Mouse (Mus musculus) forebrain, embryonic 11.5 days (tissue): ENCODE measurements at regions not wholly inside any gene's neighbourhood (a gene's known extent, or its start where the extent isn't known, plus 50 kb on each side); places are given as distances from the start of the nearest gene placed in this dataset.

ENCODE experiments used
- ATAC-seq: fragments of 200-750 bp; cut with Nextera tagmentation; replicated peaks from 2 replicates; pipeline ENCODE4 v1.8.0; 2017; ENCODE audit warnings: moderate TSS enrichment; ENCODE audit not compliant: low FRiP score
- DNase-seq: peaks from one replicate; pipeline ENCODE4 v3.0.0-alpha.2; 2017; ENCODE audit warnings: low spot score
- H3K27ac ChIP-seq: fragments of 300-500 bp; sonication (generic); 2 replicates; pipeline ENCODE4 v1.5.1; 2014; ENCODE audit warnings: low read depth, low read length
- H3K27me3 ChIP-seq: fragments of 300-500 bp; sonication (generic); 2 replicates; pipeline ENCODE4 v1.6.1; 2014; ENCODE audit warnings: mild to moderate bottlenecking, low read length, mixed read lengths; ENCODE audit not compliant: control insufficient read depth, insufficient read depth
- H3K36me3 ChIP-seq: fragments of 300-500 bp; sonication (generic); 2 replicates; pipeline ENCODE4 v1.6.1; 2014; ENCODE audit warnings: mild to moderate bottlenecking, low read length, moderate library complexity, mixed read lengths; ENCODE audit not compliant: control insufficient read depth, insufficient read depth
- H3K4me1 ChIP-seq: fragments of 300-500 bp; sonication (generic); replicated peaks from 2 replicates; pipeline ENCODE4 v1.6.1; 2014; ENCODE audit warnings: low read length, mixed read lengths; ENCODE audit not compliant: control insufficient read depth, insufficient read depth
- H3K4me2 ChIP-seq: fragments of 300-500 bp; sonication (generic); 2 replicates; pipeline ENCODE4 v1.6.1; 2014; ENCODE audit warnings: low read depth, mild to moderate bottlenecking, low read length, moderate library complexity, mixed read lengths; ENCODE audit not compliant: severe bottlenecking
- H3K4me3 ChIP-seq: fragments of 300-500 bp; sonication (generic); 2 replicates; pipeline ENCODE4 v1.5.1; 2014; ENCODE audit warnings: low read depth, low read length
- H3K9ac ChIP-seq: fragments of 300-500 bp; sonication (generic); 2 replicates; pipeline ENCODE4 v1.6.1; 2014; ENCODE audit warnings: low read length
- H3K9me3 ChIP-seq: fragments of 300-500 bp; sonication (generic); 2 replicates; pipeline ENCODE4 v1.6.1; 2016; ENCODE audit warnings: low read length, mixed read lengths; ENCODE audit not compliant: control insufficient read depth
- WGBS: fragments of 180-500 bp; shearing (Covaris S2); extraction: QIAGEN DNeasy Blood & Tissue Kit; methylation state at CpG from one replicate; pipeline ENCODE4 v1.1.7; 2014; 5-methylcytosine and 5-hydroxymethylcytosine counted together

- H3K9me3 ChIP-seq, result no peaks in the 10 kb centered on the region
- H3K36me3 ChIP-seq, result no peaks in the 10 kb centered on the region
- DNase-seq (no peak), ATAC-seq (no peak)
- no peaks in the 10 kb centered on the region for H3K4me1 ChIP-seq
- H3K4me3 ChIP-seq, result no peak overlapping the region
- H3K9ac ChIP-seq, result no peak overlapping the region
- 85% methylated on average over 7 of the region's 7 CpGs for WGBS
- H3K27ac ChIP-seq, result no peak overlapping the region
- H3K27me3 ChIP-seq, result no peaks in the 10 kb centered on the region
- H3K4me2 ChIP-seq, result no peak overlapping the region
Measured at GRCm38 (mm10) chr9:22937686-22938391, 285.0 kb upstream of the Bmper start.

- WGBS, result 61% methylated on average over 6 of the region's 6 CpGs
- Histone ChIP-seq H3K27ac (no peak overlapping the region), H3K4me2 (no peak overlapping the region), H3K27me3 (no peaks in the 10 kb centered on the region), H3K4me1 (no peaks in the 10 kb centered on the region), H3K4me3 (no peak overlapping the region), H3K9me3 (no peaks in the 10 kb centered on the region), H3K9ac (no peak overlapping the region), H3K36me3 (no peaks in the 10 kb centered on the region)
- ATAC-seq (no peak), DNase-seq (no peak)
Measured at GRCm38 (mm10) chr9:22944992-22945391, 277.9 kb upstream of the Bmper start.

GRCm38 (mm10) chr9:22945426-22945955 is 277.4 kb upstream of the Bmper start:
- Histone ChIP-seq H3K4me3 (no peak overlapping the region), H3K9me3 (no peaks in the 10 kb centered on the region), H3K4me2 (no peak overlapping the region), H3K4me1 (no peaks in the 10 kb centered on the region), H3K9ac (no peak overlapping the region), H3K27ac (no peak overlapping the region), H3K27me3 (no peaks in the 10 kb centered on the region), H3K36me3 (no peaks in the 10 kb centered on the region)
- ATAC-seq (no peak), DNase-seq (no peak)
- WGBS, result 81% methylated on average over 8 of the region's 8 CpGs

- Histone ChIP-seq H3K4me2 (no peak overlapping the region), H3K9ac (no peak overlapping the region), H3K4me1 (no peaks in the 10 kb centered on the region), H3K36me3 (no peaks in the 10 kb centered on the region), H3K9me3 (no peaks in the 10 kb centered on the region), H3K4me3 (no peak overlapping the region), H3K27me3 (no peaks in the 10 kb centered on the region), H3K27ac (no peak overlapping the region)
- 77% methylated on average over 16 of the region's 16 CpGs for WGBS
- no peak for DNase-seq
- ATAC-seq, result no peak
Measured at GRCm38 (mm10) chr9:22952571-22953442, 270.1 kb upstream of the Bmper start.

GRCm38 (mm10) chr9:22962269-22962815 is 260.5 kb upstream of the Bmper start:
- Histone ChIP-seq H3K9me3 (no peaks in the 10 kb centered on the region), H3K27ac (no peak overlapping the region), H3K36me3 (no peaks in the 10 kb centered on the region), H3K4me3 (no peak overlapping the region), H3K4me1 (no peaks in the 10 kb centered on the region), H3K9ac (no peak overlapping the region), H3K4me2 (no peak overlapping the region), H3K27me3 (no peaks in the 10 kb centered on the region)
- DNase-seq, result no peak
- WGBS, result 69% methylated on average over 7 of the region's 7 CpGs
- no peak for ATAC-seq

- Histone ChIP-seq H3K9me3 (no peaks in the 10 kb centered on the region), H3K9ac (no peak overlapping the region), H3K27ac (no peak overlapping the region), H3K36me3 (no peaks in the 10 kb centered on the region), H3K4me2 (no peak overlapping the region), H3K4me1 (no peaks in the 10 kb centered on the region), H3K4me3 (no peak overlapping the region), H3K27me3 (no peaks in the 10 kb centered on the region)
- no peak for DNase-seq
- no peak for ATAC-seq
- 87% methylated on average over 4 of the region's 4 CpGs for WGBS
Measured at GRCm38 (mm10) chr9:22971312-22971711, 251.6 kb upstream of the Bmper start.

GRCm38 (mm10) chr9:22976748-22977147 is 246.1 kb upstream of the Bmper start:
- Histone ChIP-seq H3K27me3 (no peaks in the 10 kb centered on the region), H3K9ac (no peak overlapping the region), H3K4me2 (no peak overlapping the region), H3K36me3 (no peaks in the 10 kb centered on the region), H3K27ac (no peak overlapping the region), H3K4me3 (no peak overlapping the region), H3K4me1 (no peaks in the 10 kb centered on the region), H3K9me3 (no peaks in the 10 kb centered on the region)
- no peak for ATAC-seq
- no peak for DNase-seq
- WGBS, result 69% methylated on average over 9 of the region's 9 CpGs

GRCm38 (mm10) chr9:22979627-22980026 is 243.2 kb upstream of the Bmper start:
- ATAC-seq (no peak), DNase-seq (no peak)
- Histone ChIP-seq H3K27ac (no peak overlapping the region), H3K36me3 (no peaks in the 10 kb centered on the region), H3K9me3 (no peaks in the 10 kb centered on the region), H3K4me1 (no peaks in the 10 kb centered on the region), H3K9ac (no peak overlapping the region), H3K27me3 (no peaks in the 10 kb centered on the region), H3K4me3 (no peak overlapping the region), H3K4me2 (no peak overlapping the region)
- 77% methylated on average over 5 of the region's 5 CpGs for WGBS
